Mouse (Mus musculus) hindlimb bud, embryonic 11.5 days (tissue): ENCODE data around the gene AY761185.
"Not testable (repeated sequence)": the region's sequence is repeated elsewhere in the genome, so short reads cannot be mapped to it uniquely, and the experiment has no call there.

ENCODE experiments used
- DNase-seq: peaks from one replicate; pipeline ENCODE4 v3.0.0-alpha.2; 2012; ENCODE audit warnings: low read depth, low spot score; ENCODE audit errors: extremely low spot score

The AY761185 gene

DNA sequence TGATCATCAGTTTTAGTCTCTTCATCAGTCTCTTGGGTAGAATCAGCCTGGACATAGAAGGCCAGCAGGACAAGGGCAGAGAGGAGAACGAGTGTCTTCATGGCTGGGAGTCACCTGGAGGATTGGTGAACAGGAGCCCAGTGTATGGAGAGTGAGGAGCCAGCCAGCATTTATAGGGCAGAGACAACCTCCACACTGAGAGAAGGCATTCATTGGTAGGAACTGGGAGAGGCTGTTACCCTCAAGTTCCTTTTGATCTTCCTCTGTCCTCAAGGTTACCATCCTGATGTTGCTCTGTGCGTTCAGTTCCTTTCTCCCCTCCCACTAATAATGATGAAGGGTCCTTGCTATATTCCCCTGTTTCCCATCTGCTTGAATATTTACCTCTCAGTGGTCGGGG lies at the start of gene AY761185:
TSS of gene AY761185 (minus strand) at position 101 of the 400 bp plus-strand sequence.
- no peak for DNase-seq

DNA sequence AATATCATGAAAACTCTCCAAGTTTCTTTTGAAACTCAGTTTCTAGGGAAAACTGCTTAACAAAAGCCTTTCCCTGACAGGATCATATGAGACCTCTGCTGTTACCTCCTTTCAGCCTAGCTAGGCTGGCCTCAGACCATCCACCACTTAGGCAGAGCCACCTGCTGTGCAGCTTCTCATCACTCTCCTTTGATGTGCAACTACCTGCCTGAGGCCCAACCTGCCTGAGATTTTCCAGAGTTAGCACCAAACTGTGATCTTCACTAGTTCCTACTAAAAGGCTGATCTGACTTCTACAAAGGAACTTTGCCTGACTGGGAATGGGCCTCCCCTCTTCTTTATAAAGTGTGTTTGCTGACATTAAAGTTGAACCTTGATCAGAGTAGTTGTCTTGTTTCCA lies 49.5 kb upstream of the AY761185 start:
- DNase-seq = not testable (repeated sequence)

DNA sequence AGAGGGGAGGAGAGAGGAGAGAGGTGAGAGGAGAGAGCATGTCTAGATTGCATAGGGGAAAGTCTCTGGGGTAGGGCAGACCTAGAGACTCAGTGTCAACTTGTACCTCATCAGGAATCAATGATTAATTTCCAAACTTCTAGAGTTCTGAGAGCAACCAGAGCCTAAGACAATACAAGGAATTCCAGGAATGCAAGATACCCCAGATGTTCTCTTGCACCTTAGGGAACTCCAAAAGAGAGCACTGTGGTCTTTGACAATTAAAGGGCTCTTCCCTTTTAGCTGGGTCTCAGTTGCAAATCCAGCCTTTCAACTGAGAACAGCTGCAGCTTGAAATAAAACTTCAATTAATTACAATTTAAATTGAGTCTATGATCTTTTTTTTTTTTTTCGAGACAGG lies 35.3 kb upstream of the AY761185 start:
- DNase-seq = no peak

DNA sequence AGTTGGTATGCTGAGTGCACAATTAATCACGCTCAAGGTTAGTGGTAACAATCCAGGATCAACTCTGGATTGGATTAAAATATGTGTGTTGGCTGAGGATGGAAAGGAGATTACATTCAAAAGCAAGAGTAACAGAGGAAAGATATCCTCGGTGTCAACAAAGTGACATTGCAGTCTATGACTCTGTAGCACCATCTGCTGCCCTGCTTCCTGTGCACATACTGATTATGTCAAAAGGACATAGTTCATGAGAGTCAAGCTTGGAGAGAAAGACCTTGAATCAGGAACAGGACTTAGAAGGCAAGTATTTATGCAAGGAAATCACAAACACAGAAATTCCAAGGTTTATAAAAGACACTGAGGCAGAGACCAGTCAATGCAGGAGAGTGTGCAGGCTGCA lies 20.0 kb upstream of the AY761185 start:
- no peak for DNase-seq

DNA sequence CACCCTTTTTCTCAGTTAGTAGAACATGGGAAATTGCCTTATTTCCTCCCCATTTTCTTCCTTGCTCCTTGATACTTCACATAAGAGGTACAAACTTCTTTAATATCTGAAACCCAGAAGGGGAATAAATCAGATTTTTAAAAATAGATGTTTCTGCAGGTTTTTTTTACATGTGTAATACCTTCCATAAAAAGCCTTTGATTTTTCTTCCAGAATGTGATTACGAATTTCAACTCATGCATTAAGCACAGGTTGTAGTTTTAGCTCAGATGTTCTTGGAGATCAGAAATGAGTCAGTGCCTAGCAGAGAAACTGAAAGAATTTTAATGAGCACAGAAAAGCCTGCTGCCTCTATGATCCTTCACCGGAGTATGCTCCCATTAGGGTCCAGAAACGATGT lies 22.5 kb downstream of the AY761185 start, which contains the start of gene Gm6040:
TSS of gene Gm6040 (minus strand) at position 101 of the 400 bp plus-strand sequence.
- no peak for DNase-seq

DNA sequence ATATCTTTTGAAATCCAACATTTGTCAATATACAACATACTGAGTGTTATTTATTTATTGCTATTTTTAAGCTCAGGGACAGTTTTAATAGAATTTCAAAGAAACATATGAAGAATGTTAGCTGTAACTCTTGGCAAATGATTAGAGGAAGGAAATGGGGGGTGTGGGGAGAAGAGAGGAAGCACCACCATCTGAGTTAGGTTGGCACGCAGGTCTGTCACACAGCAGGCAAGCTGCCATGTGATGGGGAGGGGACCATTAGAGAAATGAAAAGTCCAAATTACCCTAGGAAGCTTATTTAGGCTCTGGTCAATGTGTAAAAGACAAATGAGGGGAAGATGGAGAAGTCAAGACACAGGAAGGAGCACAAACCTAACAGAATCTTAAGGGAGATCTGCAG lies 32.2 kb downstream of the AY761185 start:
- no peak for DNase-seq

DNA sequence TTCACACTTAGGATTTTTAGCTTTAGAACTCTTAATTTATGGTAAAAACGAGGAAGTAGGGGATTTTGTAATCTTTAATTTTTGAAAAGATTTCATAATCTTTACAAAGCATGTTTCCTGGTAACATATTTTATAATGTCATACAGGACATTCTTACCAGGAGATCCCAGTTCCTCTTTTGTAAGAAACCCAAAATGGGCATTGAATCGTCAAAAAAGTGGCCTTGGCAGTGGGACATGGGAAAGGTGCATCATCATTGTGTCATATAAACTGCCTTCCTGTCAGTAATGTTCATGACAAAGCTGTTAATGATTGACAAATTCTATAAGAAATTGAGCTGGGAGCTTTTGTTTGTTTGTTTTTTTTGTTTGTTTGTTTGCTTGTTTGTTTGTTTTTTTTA lies 36.3 kb downstream of the AY761185 start:
- no peak for DNase-seq

DNA sequence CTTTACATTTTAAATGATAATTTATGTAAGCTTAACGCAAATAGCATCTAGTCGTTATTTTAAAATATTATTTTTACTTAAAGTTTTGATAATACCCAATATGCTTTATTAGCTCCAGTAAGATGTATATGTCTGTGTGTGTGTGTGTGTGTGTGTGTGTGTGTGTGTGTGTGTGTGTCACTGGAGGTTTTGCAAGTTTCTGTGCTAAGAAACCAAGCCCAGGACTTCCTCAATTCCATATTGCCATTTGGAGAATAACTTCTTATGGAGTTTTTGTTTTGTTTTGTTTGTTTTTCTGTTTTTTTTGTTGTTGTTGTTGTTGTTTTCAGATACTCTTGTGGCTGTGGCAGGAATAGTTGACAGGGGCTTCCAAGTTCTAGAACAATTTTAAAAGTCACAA lies 37.4 kb downstream of the AY761185 start:
- no peak for DNase-seq

DNA sequence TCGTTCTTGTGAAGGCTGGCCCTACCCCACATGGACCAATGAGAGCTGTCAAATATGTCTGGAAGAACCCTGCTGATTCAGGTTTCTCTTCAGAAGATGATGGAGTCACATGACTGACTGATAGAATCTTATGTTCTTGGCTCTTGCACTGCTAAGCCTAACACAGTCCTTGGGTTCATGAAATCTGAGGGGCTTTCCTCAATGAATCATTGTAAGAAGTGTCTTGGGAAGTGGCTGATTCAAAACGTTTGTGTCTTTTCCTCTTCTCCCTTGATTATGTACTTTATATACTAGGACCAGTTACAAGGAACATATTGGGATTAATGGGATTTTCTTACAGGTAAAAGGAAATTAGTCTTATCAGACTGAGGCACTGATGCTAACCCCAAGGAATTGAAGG lies 42.0 kb downstream of the AY761185 start, which contains the start of gene Gm15056:
TSS of gene Gm15056 (minus strand) at position 101 of the 400 bp plus-strand sequence.
- no peak for DNase-seq
